Mouse (Mus musculus) stomach, embryonic 15.5 days (tissue): ENCODE measurements at regions not wholly inside any gene's neighbourhood (a gene's known extent, or its start where the extent isn't known, plus 50 kb on each side); places are given as distances from the start of the nearest gene placed in this dataset.

Experiments
- ATAC-seq: fragments of 200-750 bp; cut with Nextera tagmentation; 2 replicates; pipeline ENCODE4 v1.8.0; 2017; ENCODE audit warnings: low read depth, moderate number of reproducible peaks, moderate TSS enrichment; ENCODE audit not compliant: insufficient read depth, low FRiP score
- H3K27ac ChIP-seq: fragments of 300-500 bp; sonication (generic); 2 replicates; pipeline ENCODE4 v1.5.1; 2015; ENCODE audit warnings: mild to moderate bottlenecking, inconsistent platforms
- H3K27me3 ChIP-seq: fragments of 300-500 bp; sonication (generic); replicated peaks from 2 replicates; pipeline ENCODE4 v1.6.1; 2015; ENCODE audit warnings: inconsistent platforms
- H3K36me3 ChIP-seq: fragments of 300-500 bp; sonication (generic); 2 replicates; pipeline ENCODE4 v1.6.1; 2015; ENCODE audit warnings: inconsistent platforms
- H3K4me1 ChIP-seq: fragments of 300-500 bp; sonication (generic); 2 replicates; pipeline ENCODE4 v1.6.1; 2015; ENCODE audit warnings: inconsistent platforms
- H3K4me2 ChIP-seq: fragments of 300-500 bp; sonication (generic); 2 replicates; pipeline ENCODE4 v1.6.1; 2015; ENCODE audit warnings: mild to moderate bottlenecking, inconsistent platforms
- H3K4me3 ChIP-seq: fragments of 300-500 bp; sonication (generic); replicated peaks from 2 replicates; pipeline ENCODE4 v1.5.1; 2015; ENCODE audit warnings: inconsistent platforms
- H3K9ac ChIP-seq: fragments of 300-500 bp; sonication (generic); 2 replicates; pipeline ENCODE4 v1.6.1; 2015; ENCODE audit warnings: inconsistent platforms
- H3K9me3 ChIP-seq: fragments of 300-500 bp; sonication (generic); 2 replicates; pipeline ENCODE4 v1.6.1; 2016; ENCODE audit warnings: inconsistent platforms
- WGBS: fragments of 180-500 bp; shearing (Covaris S2); methylation state at CpG from one replicate; pipeline ENCODE4 v1.1.7; 2015; 5-methylcytosine and 5-hydroxymethylcytosine counted together

GRCm38 (mm10) chr11:63294476-63294875 lies 165.7 kb downstream of the Pmp22 start:
- no peaks in the 10 kb centered on the region for H3K36me3 ChIP-seq
- no peak overlapping the region for H3K27ac ChIP-seq
- no peaks in the 10 kb centered on the region for H3K4me1 ChIP-seq
- H3K9me3 ChIP-seq: no peaks in the 10 kb centered on the region
- 83% methylated on average over 3 of the region's 3 CpGs for WGBS
- H3K4me2 ChIP-seq: no peak overlapping the region
- H3K9ac ChIP-seq: no peak overlapping the region
- H3K4me3 ChIP-seq: no peak overlapping the region
- no peaks in the 10 kb centered on the region for H3K27me3 ChIP-seq
- no peak for ATAC-seq

GRCm38 (mm10) chr11:63296476-63296875 lies 167.7 kb downstream of the Pmp22 start:
- 73% methylated on average over 3 of the region's 3 CpGs for WGBS
- Histone ChIP-seq H3K27ac (no peak overlapping the region), H3K9me3 (no peaks in the 10 kb centered on the region), H3K4me3 (no peak overlapping the region), H3K4me2 (no peak overlapping the region), H3K27me3 (no peaks in the 10 kb centered on the region), H3K4me1 (no peaks in the 10 kb centered on the region), H3K9ac (no peak overlapping the region), H3K36me3 (no peaks in the 10 kb centered on the region)
- ATAC-seq: no peak

DNA sequence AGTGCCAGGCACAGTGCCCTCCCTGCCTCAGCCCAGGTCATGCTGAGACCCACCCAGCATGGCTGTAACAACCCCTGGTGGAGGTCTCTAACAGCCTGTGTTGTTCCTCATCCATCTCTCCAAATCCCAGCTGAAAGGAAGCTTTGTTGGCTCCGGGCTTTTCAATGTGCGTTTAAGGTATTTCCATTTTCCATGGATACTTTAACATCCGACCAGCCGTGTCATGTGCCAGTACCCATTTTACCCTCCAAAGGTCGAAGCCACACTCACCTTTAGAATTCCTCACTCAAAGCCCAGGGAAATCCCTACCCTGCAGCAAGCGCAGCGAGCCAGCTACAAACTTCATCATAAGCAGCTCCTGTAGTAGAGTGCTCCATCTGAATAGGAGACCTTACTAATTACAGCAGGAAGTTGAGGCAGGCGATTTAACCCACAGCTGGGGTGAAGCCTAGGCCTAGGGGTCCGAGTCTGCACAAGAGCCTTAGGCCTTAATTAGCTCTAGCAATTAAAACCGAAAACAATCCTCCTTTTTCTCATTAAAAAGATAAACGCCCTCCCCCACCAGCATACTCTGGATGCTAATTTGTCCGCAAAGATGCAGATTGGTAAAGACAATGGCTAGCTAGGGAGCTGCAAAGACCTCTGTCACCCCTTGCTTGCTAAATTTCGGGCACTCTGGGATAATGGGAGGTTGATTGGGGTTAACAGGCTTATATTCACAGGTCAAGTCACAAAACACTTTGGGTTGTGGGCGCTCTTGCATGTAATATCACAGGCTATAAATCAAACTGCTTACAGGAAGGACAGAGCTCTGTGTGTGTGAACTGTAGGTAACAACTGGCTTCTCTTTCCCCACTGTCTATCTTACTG lies 171.2 kb downstream of the Pmp22 start:
- H3K4me3 ChIP-seq: no peak overlapping the region
- no peak for ATAC-seq
- no peaks in the 10 kb centered on the region for H3K27me3 ChIP-seq
- H3K9me3 ChIP-seq: no peaks in the 10 kb centered on the region
- no peaks in the 10 kb centered on the region for H3K36me3 ChIP-seq
- H3K4me2 ChIP-seq: no peak overlapping the region
- no peaks in the 10 kb centered on the region for H3K4me1 ChIP-seq
- no peak overlapping the region for H3K27ac ChIP-seq
- no peak overlapping the region; the same call in 1 of the 2 replicates for H3K9ac ChIP-seq
- WGBS: 56% methylated on average over 14 of the region's 14 CpGs

DNA sequence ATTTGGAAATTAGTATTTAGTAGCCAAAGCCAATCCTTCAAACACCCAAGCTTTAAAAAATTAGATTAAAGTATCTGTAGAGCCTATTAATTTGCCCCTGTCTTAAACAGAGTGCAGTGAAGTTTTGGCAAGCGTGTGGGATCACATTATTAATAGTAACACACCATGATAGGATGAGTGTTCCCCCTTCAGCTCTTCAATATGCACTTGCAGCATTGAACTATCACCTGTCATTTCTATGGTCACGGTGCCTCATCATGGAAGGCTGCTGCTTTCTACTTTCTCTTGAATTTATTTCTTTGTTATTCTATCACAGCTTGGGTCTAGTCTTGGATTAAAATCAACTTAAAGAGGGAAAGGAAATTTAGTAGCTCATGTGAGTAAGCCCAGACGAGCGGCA lies 196.4 kb downstream of the Pmp22 start:
- no peak for ATAC-seq
- H3K9me3 ChIP-seq: no peaks in the 10 kb centered on the region
- WGBS: 67% methylated on average over 4 of the region's 4 CpGs
- no peaks in the 10 kb centered on the region for H3K36me3 ChIP-seq
- H3K9ac ChIP-seq: no peak overlapping the region
- no peak overlapping the region for H3K4me3 ChIP-seq
- H3K27ac ChIP-seq: no peak overlapping the region
- H3K4me1 ChIP-seq: no peaks in the 10 kb centered on the region
- H3K4me2 ChIP-seq: no peak overlapping the region
- H3K27me3 ChIP-seq: no peaks in the 10 kb centered on the region

DNA sequence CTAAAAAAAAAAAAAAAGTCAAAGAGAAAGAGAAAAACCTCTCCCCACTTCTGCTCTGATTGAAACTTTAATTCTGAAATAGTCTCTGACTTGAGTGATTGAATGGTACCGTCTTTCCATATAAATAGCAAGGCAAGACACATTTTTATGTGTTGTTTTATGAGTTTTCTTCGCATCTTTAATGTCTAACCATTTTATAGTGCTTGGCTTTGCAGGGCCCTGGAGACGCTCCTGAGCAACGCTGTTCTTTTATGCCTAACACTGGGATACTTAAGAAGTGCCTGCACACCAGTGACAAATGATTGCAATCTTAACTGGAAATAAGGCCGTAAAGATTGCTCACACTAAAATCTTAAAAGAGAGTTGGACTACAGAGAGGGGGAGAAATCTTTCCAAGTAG lies 198.1 kb downstream of the Pmp22 start:
- no peaks in the 10 kb centered on the region for H3K36me3 ChIP-seq
- H3K4me1 ChIP-seq: no peaks in the 10 kb centered on the region
- no peaks in the 10 kb centered on the region for H3K9me3 ChIP-seq
- H3K9ac ChIP-seq: no peak overlapping the region
- ATAC-seq: no peak
- H3K27ac ChIP-seq: no peak overlapping the region
- WGBS: 65% methylated on average over 5 of the region's 5 CpGs
- H3K4me3 ChIP-seq: no peak overlapping the region
- no peak overlapping the region for H3K4me2 ChIP-seq
- no peaks in the 10 kb centered on the region for H3K27me3 ChIP-seq

DNA sequence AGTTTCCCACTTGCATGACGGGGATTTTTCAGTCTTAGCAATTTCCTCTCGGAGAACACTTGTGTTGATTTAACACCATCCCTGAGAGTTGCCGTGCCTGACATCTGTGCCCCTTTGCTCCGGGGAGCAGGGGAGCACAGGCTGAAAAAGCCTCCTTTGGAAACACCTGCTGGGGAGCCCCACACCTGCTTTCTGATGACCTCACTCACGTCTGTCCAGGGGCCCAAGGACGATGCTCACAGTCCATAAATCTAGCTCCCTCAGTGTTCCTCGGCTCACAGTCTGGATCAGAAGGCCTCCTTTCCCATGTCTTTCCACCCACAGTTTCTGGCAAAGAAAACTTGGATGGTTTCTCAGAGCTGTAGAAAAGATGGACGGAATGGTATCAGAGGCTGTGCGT lies 208.7 kb downstream of the Pmp22 start:
- ATAC-seq: no peak
- H3K36me3 ChIP-seq: no peaks in the 10 kb centered on the region
- H3K27ac ChIP-seq: no peak overlapping the region
- no peaks in the 10 kb centered on the region for H3K9me3 ChIP-seq
- H3K27me3 ChIP-seq: no peaks in the 10 kb centered on the region
- WGBS: 51% methylated on average over 9 of the region's 9 CpGs
- H3K4me3 ChIP-seq: no peak overlapping the region
- no peak overlapping the region for H3K4me2 ChIP-seq
- no peak overlapping the region for H3K9ac ChIP-seq
- no peaks in the 10 kb centered on the region for H3K4me1 ChIP-seq

DNA sequence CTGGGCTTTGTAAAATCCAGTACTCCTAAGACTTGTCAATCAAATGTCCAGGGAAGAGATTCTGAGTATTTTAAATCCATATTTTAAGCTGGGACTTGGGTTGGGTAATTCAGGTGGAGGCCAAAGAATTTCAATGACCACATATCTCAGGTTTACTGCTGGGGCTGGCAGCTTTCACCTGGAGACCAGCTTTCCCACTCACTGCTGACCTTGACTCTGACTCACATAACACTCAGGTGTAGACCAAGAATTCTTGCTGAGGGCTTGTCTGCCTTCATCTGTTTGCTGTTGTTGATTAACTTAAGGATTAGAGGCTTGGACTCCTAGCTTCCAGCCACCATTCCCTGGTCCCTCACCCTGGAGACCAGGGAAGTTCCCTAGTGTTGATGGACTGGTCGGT lies 209.5 kb downstream of the Pmp22 start:
- no peak for ATAC-seq
- no peaks in the 10 kb centered on the region for H3K36me3 ChIP-seq
- H3K9me3 ChIP-seq: no peaks in the 10 kb centered on the region
- no peaks in the 10 kb centered on the region for H3K4me1 ChIP-seq
- H3K27me3 ChIP-seq: no peaks in the 10 kb centered on the region
- no peak overlapping the region for H3K27ac ChIP-seq
- H3K4me2 ChIP-seq: no peak overlapping the region
- 96% methylated on average over 1 of the region's 1 CpGs for WGBS
- H3K9ac ChIP-seq: no peak overlapping the region
- H3K4me3 ChIP-seq: no peak overlapping the region

DNA sequence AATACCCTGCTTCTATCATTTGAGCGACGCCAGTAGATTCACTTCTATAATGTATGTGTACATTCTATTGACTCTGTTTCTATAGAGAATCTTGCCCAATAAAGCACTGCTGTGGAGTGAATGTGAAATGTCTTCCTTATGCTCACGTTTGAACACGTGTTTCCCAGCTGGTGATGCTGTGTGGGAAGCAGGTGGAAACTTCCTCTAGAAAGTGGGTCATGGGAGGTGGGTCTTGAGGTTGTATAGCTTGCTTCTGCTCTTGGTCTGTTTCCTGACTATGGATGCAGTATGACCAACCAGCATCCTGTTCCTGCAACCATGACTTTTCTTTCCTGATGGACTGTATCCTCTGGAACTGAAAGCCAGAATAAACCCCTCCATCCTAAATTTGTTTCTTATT lies 216.9 kb downstream of the Pmp22 start:
- H3K9ac ChIP-seq: no peak overlapping the region
- H3K27ac ChIP-seq: no peak overlapping the region
- H3K4me1 ChIP-seq: no peaks in the 10 kb centered on the region
- no peak overlapping the region for H3K4me2 ChIP-seq
- H3K9me3 ChIP-seq: no peaks in the 10 kb centered on the region
- H3K36me3 ChIP-seq: no peaks in the 10 kb centered on the region
- no peak for ATAC-seq
- WGBS: 85% methylated on average over 4 of the region's 4 CpGs
- H3K4me3 ChIP-seq: no peak overlapping the region
- no peaks in the 10 kb centered on the region for H3K27me3 ChIP-seq

DNA sequence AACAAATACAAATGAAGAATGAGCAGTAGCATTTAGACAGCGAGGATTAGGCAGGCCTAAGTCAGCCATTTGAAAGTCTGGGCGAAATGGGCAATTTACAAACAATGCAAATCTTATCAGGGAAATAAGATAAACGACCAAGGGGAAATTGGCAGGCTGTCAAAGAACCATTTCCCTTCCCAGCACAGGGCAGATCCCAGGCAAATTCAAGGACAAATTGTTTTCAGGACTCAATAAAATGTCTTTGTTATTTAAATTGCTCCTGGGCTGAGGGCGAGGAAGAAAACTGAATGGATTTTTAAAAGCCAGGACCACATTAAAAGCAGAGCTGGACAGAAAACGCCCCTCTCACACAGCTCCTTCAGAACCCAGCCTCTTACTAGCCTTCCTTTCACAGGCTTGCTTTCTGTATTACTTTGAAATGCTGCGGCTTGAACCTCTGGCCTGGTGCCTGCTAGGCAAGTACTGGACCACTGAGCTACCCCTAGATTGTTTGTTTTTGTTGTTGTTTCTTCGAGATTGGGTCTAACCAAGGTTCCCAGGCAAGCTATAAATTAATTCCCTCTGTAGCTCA lies 221.4 kb downstream of the Pmp22 start:
- Histone ChIP-seq H3K4me3 (no peak overlapping the region), H3K4me2 (no peak overlapping the region), H3K27me3 (no peaks in the 10 kb centered on the region), H3K4me1 (no peaks in the 10 kb centered on the region), H3K36me3 (no peaks in the 10 kb centered on the region), H3K9ac (no peak overlapping the region), H3K9me3 (no peaks in the 10 kb centered on the region), H3K27ac (peak overlapping the region; percentile 23)
- 24% methylated on average over 7 of the region's 7 CpGs for WGBS
- ATAC-seq: no peak

DNA sequence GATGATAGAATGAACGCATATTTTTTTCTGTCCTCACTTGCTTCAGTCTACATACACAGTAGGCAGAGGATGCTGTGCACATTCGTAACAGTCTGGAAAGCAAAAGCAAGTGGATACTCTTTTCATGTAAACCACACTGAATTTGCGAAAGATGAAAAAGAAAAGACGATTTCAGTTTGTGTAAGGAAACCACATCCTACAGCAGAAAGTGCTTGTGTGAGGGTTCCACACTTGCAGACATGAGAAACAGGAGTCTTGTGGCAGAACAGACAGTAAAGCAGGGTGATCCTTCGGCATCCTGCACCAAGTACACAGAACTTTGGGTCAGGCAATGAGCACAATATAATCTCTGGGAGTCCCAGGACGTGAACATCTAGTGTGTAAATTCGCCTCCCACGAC lies 223.2 kb downstream of the Pmp22 start:
- Histone ChIP-seq H3K27ac (no peak overlapping the region), H3K9ac (no peak overlapping the region), H3K4me1 (no peaks in the 10 kb centered on the region), H3K36me3 (no peaks in the 10 kb centered on the region), H3K4me2 (no peak overlapping the region), H3K4me3 (no peak overlapping the region), H3K9me3 (no peaks in the 10 kb centered on the region), H3K27me3 (no peaks in the 10 kb centered on the region)
- no peak for ATAC-seq
- WGBS: 86% methylated on average over 8 of the region's 8 CpGs

- Histone ChIP-seq H3K4me1 (no peaks in the 10 kb centered on the region), H3K27me3 (no peaks in the 10 kb centered on the region), H3K36me3 (no peaks in the 10 kb centered on the region), H3K4me3 (no peak overlapping the region), H3K9ac (no peak overlapping the region), H3K27ac (no peak overlapping the region), H3K9me3 (no peaks in the 10 kb centered on the region), H3K4me2 (no peak overlapping the region)
- no peak for ATAC-seq
- whole genome bisulfite sequencing: 67% methylated on average over 3 of the region's 3 CpGs
Observed at GRCm38 (mm10) chr11:63352990-63353389, 224.2 kb downstream of the Pmp22 start.

DNA sequence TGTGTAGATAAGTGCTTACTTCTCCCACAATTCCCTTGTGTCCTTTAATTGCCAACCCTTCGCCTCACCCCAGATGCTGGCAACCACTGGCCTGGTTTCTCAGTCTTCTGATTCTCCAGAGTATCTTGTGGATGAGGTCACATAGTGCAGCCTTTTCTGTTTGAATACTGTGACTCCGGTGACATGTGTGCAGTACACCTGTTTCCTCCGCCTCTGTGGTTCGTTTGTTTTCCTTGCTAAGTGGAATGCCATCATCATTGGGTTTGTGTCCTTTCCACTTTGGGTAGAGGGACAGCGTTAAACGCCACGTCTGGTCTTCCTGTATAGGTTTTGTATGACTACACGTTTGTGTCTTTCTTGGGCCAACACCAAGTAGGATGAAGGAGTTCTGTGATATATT lies 224.9 kb downstream of the Pmp22 start:
- H3K9ac ChIP-seq: no peak overlapping the region
- no peak overlapping the region for H3K27ac ChIP-seq
- no peak for ATAC-seq
- 83% methylated on average over 8 of the region's 8 CpGs for WGBS
- no peaks in the 10 kb centered on the region for H3K27me3 ChIP-seq
- no peak overlapping the region for H3K4me3 ChIP-seq
- no peaks in the 10 kb centered on the region for H3K36me3 ChIP-seq
- H3K4me1 ChIP-seq: no peaks in the 10 kb centered on the region
- H3K9me3 ChIP-seq: no peaks in the 10 kb centered on the region
- H3K4me2 ChIP-seq: no peak overlapping the region
